Mouse (Mus musculus) bone marrow macrophage, adult 2 months (primary cell): ENCODE results near the gene Blm. TPM values are rescaled to one million over a fixed set of nuclear protein-coding genes. Genes with fewer than 3 reads are reported as not detected.

Experiments used
- H3K27ac ChIP-seq: 2 replicates; pipeline ENCODE4 v1.5.1; 2012; ENCODE audit warnings: low read depth, low read length; ENCODE audit not compliant: insufficient read depth
- H3K4me1 ChIP-seq: 2 replicates; pipeline ENCODE4 v1.6.1; 2012; ENCODE audit warnings: low read length; ENCODE audit not compliant: control insufficient read depth, insufficient read depth
- H3K4me3 ChIP-seq: 2 replicates; pipeline ENCODE4 v1.5.1; 2012; ENCODE audit warnings: mild to moderate bottlenecking, low read length, moderate library complexity; ENCODE audit not compliant: insufficient read depth
- CTCF ChIP-seq: IDR thresholded peaks from 2 replicates; pipeline ENCODE4 v1.5.1; 2012; ENCODE audit warnings: low read depth, mild to moderate bottlenecking, low read length, moderate library complexity
- POLR2A ChIP-seq: IDR thresholded peaks from 2 replicates; pipeline ENCODE4 v1.6.1; 2012; ENCODE audit warnings: mild to moderate bottlenecking, low read depth, low read length, borderline replicate concordance
- polyA plus RNA-seq: library from polyadenylated mRNA; stranded (reverse); fragments of >200 nt; gene quantifications from 2 replicates; pipeline ENCODE4 v1.2.4, GENCODE M21; 2012; ENCODE audit not compliant: missing spikeins, insufficient read depth, insufficient read length

Gene Blm
- polyA plus RNA-seq, 1 experiment: 13.6 TPM

GRCm38 (mm10) chr7:80426363-80426762, 108.6 kb downstream of the Blm start:
- peaks cover 28% of the 10 kb centered on the region for H3K4me1 ChIP-seq
- H3K4me3 ChIP-seq: no peak overlapping the region
- H3K27ac ChIP-seq: peak overlapping the region; percentile 96
- TF ChIP-seq CTCF: no peak
- no peak for TF ChIP-seq POLR2A

GRCm38 (mm10) chr7:80424722-80425121, 110.2 kb downstream of the Blm start:
- H3K27ac ChIP-seq: no peak overlapping the region

GRCm38 (mm10) chr7:80422759-80423480, 112.0 kb downstream of the Blm start:
- peaks cover 38% of the 10 kb centered on the region for H3K4me1 ChIP-seq
- no peak overlapping the region for H3K4me3 ChIP-seq
- no peak for TF ChIP-seq POLR2A
- no peak for TF ChIP-seq CTCF
- H3K27ac ChIP-seq: no peak overlapping the region

More at GRCm38 (mm10) chr7:80424722-80425121, 110.2 kb downstream of the Blm start:
- no peak overlapping the region for H3K4me3 ChIP-seq
- peaks cover 38% of the 10 kb centered on the region for H3K4me1 ChIP-seq
- TF ChIP-seq POLR2A: no peak

GRCm38 (mm10) chr7:80421576-80421975, 113.3 kb downstream of the Blm start:
- Histone ChIP-seq H3K27ac (no peak overlapping the region), H3K4me1 (peaks cover 38% of the 10 kb centered on the region), H3K4me3 (no peak overlapping the region)
- no peak for TF ChIP-seq CTCF
- TF ChIP-seq POLR2A: no peak

GRCm38 (mm10) chr7:80420586-80420985, 114.3 kb downstream of the Blm start:
- no peak overlapping the region for H3K4me3 ChIP-seq
- no peak overlapping the region for H3K27ac ChIP-seq
- peaks cover 31% of the 10 kb centered on the region for H3K4me1 ChIP-seq
- no peak for TF ChIP-seq POLR2A
- TF ChIP-seq CTCF: no peak

- Histone ChIP-seq H3K4me1 (peaks cover 27% of the 10 kb centered on the region), H3K4me3 (no peak overlapping the region), H3K27ac (no peak overlapping the region)
- TF ChIP-seq CTCF (no peak), POLR2A (no peak)
These were observed 115.6 kb downstream of the Blm start for GRCm38 (mm10) chr7:80419278-80419677.

- TF ChIP-seq CTCF (no peak), POLR2A (no peak)
- H3K27ac ChIP-seq: no peak overlapping the region
- peaks cover 29% of the 10 kb centered on the region for H3K4me1 ChIP-seq
- no peak overlapping the region for H3K4me3 ChIP-seq
These were observed 116.9 kb downstream of the Blm start for GRCm38 (mm10) chr7:80418036-80418435.

GRCm38 (mm10) chr7:80417601-80418000, 117.3 kb downstream of the Blm start:
- Histone ChIP-seq H3K27ac (no peak overlapping the region), H3K4me3 (no peak overlapping the region), H3K4me1 (peaks cover 29% of the 10 kb centered on the region)
- TF ChIP-seq CTCF (no peak), POLR2A (no peak)

- no peak for TF ChIP-seq CTCF
- no peak for TF ChIP-seq POLR2A
- H3K4me3 ChIP-seq: no peak overlapping the region
- no peak overlapping the region for H3K27ac ChIP-seq
- peaks cover 29% of the 10 kb centered on the region for H3K4me1 ChIP-seq
These were observed 118.0 kb downstream of the Blm start for GRCm38 (mm10) chr7:80416969-80417368.

GRCm38 (mm10) chr7:80414303-80414855, 120.5 kb downstream of the Blm start:
- TF ChIP-seq POLR2A (no peak), CTCF (no peak)
- Histone ChIP-seq H3K27ac (no peak overlapping the region), H3K4me3 (no peak overlapping the region), H3K4me1 (peaks cover 15% of the 10 kb centered on the region)
